Mouse (Mus musculus): ENCODE results near the gene Csn1s2b.
"Not testable (repeated sequence)": the region's sequence is repeated elsewhere in the genome, so short reads cannot be mapped to it uniquely, and the experiment has no call there.

Gene Csn1s2b

DNA sequence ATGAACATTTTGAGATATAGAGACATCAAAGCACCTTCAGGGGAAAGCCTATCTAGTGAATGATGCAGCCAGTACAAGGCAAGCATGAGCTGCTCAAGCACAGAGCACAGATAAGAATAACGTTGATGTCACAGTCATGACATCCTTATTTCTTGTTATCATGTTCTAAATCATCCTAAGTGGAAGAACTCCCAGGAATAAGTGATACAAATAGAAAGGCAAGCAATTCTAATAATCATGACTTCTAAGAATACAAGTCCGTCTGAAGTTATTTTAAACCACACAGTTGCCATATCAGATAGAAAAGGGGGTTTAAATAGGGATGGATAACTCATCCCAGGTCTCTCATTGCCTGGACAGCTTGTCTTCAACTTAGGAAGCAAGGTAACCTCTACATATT lies at the start of gene Csn1s2b:
TSS of gene Csn1s2b (plus strand) at position 301 of the 400 bp plus-strand sequence.
- DNase-seq (ENCODE audit: low spot score), result no peak

DNA sequence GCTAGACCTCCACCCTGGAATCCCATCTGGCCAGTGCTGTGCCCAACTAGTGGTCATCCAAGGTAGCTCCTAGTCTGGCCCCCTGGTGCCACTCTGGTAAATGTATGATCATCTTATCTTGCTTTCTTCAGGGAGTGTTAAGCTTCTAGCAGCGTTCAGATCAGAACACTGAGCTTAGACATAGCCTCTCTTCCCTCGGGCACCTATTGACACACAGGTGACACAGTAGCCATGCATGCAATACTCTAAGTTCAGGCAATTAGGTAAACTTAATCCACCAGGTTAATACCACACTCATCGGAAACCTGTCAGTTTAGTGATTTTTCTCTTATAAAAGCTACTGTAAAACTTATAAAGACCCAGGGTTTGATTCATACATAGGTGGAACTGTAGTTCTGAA lies 43.3 kb upstream of the Csn1s2b start:
- DNase-seq (ENCODE audit: low spot score), result no peak

DNA sequence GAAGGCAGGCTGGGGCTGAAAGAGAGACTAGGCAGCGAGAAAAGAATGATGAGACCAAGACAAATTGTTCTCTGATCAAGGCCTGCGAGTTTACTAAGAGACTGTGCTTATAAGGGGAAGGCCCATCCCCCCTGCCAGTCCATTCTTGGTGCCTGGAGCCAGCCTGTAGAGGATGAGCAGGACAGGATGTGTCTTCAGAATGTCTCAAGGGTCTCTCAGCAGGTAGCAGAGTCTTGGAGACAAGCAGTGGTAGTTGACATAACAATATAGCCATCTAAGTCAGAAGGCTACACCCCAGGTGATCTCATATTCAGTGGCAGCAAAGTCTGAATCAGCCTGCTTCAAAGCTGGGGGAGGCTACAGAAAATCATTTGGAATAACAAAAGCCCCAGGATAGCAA lies 35.7 kb upstream of the Csn1s2b start:
- DNase-seq (ENCODE audit: low spot score), result not testable (repeated sequence)

DNA sequence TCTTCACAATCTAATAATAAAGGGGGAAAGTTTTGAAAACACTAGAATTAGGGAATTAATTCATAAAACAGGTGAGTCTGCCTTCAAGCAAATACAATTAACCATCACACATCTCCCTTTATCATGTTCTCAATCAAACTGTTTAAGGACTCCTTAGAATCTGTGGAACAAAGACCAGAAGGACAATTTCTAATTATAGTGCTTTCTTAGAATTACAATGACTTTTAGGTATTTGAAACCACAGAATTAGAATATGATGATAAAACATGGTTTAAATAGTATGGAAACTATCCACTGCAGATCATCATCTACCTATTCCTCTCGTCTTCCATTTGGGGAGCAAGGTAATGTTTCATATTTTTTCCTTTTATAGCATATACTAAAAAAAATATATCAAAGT lies 33.6 kb upstream of the Csn1s2b start, which contains the start of gene Csn1s2a:
TSS of gene Csn1s2a (plus strand) at position 301 of the 400 bp plus-strand sequence.
- DNase-seq (ENCODE audit: low spot score), result no peak

DNA sequence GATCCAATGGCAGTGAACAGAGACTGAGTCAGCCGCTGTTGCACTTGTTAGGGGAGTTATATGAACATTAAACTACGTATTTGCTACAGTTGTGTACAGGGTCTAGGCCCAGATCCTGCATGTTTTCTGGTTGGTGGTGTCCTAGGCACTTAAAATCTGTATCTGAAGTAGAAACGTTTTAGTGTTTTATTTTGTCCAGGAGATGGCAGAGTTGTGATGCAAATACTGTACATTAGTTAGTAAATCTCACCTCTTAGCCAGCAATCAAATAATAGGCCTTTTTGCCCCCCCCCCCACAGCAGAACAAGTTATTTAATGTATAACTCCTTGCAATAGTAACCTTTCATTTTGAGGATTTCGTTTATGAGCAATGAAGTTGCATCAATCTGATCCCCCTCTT lies 25.2 kb upstream of the Csn1s2b start:
- peak; percentile 6 for DNase-seq (ENCODE audit: low spot score)

DNA sequence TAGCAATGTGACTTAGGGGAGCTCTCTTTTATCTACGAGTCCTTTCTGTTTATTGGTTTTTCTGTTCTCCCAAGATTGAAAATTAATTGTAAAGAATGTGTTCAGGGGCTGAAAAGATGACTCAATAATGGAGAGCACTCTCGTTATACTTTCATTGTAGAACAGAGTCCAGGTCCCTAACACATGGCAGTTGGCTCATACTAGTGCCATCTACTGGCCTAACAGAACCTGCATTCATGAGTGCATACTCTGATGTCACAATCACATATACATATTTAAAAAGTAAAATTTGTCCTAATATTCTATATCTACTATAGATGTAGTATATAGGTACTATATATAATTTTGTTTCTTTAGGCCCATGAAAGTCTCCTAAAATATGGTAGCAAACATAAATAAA lies 1.4 kb downstream of the Csn1s2b start:
- no peak for DNase-seq (ENCODE audit: low spot score)

DNA sequence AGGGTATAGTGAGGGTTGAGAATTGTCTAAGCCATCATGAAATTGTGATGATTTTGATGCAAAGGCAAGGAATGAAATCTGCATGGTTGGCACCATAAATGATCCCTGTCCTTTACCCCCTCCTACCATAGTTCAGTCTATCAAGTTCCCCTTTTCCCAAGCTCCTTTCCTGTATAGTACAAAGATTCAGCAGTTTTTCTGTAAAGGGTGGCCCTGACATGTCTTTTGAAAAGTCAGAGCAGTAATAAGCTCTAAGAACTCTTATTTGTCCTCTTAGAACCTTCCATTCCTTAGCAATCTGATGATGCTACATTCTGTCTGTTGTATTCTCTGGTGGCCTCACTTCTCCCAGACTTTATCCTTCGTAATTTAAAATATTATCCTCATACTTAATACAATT lies 17.5 kb downstream of the Csn1s2b start, which contains the start of gene Prr27:
TSS of gene Prr27 (plus strand) at position 301 of the 400 bp plus-strand sequence.
- DNase-seq (ENCODE audit: low spot score), result no peak

DNA sequence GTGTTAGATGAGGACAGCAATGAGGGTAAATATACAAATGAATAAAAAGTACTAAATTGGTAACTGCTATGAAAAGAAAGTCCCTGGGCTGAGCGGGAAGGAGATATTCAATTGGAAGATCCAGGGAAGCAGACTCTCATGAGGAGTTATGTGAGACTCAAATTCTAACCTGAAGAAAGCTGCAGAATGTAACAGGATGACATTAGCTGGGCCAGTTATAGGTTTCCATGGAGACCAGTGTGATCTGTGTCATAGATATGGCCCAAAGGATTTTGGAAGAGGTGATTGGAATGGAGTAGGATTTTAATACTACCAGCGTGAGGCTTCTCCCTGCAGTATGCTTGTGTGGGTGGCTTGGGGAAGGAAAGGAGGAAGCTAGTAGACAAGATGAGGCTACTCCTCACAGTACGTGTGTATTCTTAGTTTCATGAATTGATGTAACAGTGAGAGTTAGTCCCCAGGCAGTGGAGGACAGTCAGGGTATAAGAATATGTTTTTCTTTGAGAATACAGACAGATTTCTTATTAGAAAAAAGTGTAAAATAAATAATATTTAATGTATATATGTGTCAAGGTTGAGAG lies 47.3 kb downstream of the Csn1s2b start:
- no peak for DNase-seq (ENCODE audit: low spot score)

DNA sequence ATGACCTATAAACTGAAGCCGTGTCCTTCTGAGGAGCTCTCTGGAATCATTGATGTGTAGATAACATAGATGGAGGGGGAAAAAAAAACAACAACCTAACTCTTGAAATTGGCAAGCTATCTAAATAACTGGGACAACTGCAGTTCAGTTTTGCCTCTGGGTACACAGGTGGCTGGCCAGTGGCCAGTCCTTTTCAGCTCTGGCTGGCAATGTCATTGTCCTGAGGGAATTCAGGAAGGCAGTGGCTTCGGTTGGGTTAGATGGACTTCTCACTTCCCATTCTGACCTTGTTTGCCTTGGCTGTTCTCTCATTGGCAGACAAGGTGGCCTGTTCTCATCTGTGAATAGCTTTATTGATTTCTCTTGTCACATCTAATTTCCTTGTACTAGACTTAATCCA lies 62.2 kb downstream of the Csn1s2b start:
- peak; percentile 61 for DNase-seq (ENCODE audit: low spot score)

DNA sequence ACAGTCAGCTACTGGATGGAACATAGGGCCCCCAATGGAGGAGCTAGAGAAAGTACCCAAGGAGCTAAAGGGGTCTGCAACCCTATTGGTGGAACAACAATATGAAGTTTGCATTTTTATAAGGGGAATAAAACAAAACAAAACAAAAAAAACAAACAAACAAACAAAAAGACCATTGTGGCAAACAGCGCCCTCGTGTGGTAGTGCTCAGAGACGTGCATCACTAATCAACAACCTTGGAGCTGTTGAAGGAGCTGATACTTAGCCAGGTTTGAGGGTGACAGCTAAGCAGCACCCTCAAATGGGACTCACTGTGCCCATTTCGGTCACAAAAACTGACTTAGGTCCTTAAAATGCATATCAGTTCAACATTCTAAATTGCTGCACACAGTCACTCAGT lies 63.5 kb downstream of the Csn1s2b start:
- no peak for DNase-seq (ENCODE audit: low spot score)

All from retina, embryonic 14.5 days (tissue).